Mouse (Mus musculus): ENCODE measurements around the gene E2f1.

DNA sequence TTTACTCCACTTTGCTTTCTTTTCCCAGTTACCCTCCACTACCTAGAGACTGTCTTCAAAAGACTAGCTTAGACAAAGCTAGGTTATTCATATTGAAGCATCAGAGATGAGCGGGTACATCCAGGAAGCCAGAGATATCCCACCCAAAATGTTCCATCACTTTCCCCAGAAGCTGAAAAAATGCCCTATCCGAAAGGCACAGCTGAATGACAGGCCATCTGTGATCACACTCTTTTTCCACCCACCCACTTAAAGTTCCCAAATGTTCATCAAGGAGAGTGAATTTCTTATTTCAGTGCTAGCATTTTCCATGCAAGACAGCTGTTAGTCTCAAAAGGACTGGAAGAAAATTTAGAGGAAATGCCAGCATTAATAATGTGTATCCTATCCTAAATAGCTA is 44.4 kb downstream of the E2f1 start:
- TF ChIP-seq POLR2A (IDR thresholded peaks at IDR 0.05; ENCODE audit: low read depth, low read length) (no peak), CTCF (IDR thresholded peaks at IDR 0.05; ENCODE audit: borderline replicate concordance, insufficient read depth, low read length) (no peak)

All from embryonic fibroblast, embryonic 13.5 days (primary cell).